Mouse (Mus musculus): Measurements from ENCODE around the gene Pef1. TPM values are rescaled to one million over a fixed set of nuclear protein-coding genes. Genes with fewer than 3 reads are reported as not detected.

Pef1 gene
- polyA plus RNA-seq, 1 experiment: 62.4 TPM

- Histone ChIP-seq H3ac (ENCODE audit: control insufficient read depth, insufficient read length) (no peak overlapping the region), H3K27me3 (ENCODE audit: control insufficient read depth, insufficient read depth, insufficient read length) (no peaks in the 10 kb centered on the region), H3K4me3 (no peak overlapping the region), H3K36me3 (ENCODE audit: control insufficient read depth, insufficient read depth) (no peaks in the 10 kb centered on the region), H3K79me2 (ENCODE audit: control insufficient read depth, insufficient read depth) (no peaks in the 10 kb centered on the region), H3K4me2 (ENCODE audit: low read depth) (no peak overlapping the region)
- TF ChIP-seq MYOD1 (IDR thresholded peaks at IDR 0.05; ENCODE audit: control insufficient read depth in 1 of 3, insufficient read length in 2 of 3, low read depth in 2 of 3) (no peak), USF1 (IDR thresholded peaks at IDR 0.05; ENCODE audit: low read depth) (no peak), TCF12 (IDR thresholded peaks at IDR 0.05; ENCODE audit: insufficient read depth, poor library complexity, severe bottlenecking) (no peak), POLR2AphosphoS2 (IDR thresholded peaks at IDR 0.05; ENCODE audit: insufficient read length, low read depth) (no peak), MAX (IDR thresholded peaks at IDR 0.05; ENCODE audit: low read depth) (no peak), TCF3 (IDR thresholded peaks at IDR 0.05; ENCODE audit: insufficient read length, low read depth) (no peak), E2F4 (IDR thresholded peaks at IDR 0.05; ENCODE audit: insufficient read depth) (no peak), MYOG (IDR thresholded peaks at IDR 0.05; ENCODE audit: control insufficient read depth in 1 of 3, insufficient read depth in 1 of 3, insufficient read length in 2 of 3, low read depth in 2 of 3) (no peak), REST (IDR thresholded peaks at IDR 0.05; ENCODE audit: insufficient read depth, insufficient read length) (no peak), SRF (IDR thresholded peaks at IDR 0.05; ENCODE audit: control insufficient read depth, insufficient read length, low read depth) (no peak), CEBPB (IDR thresholded peaks at IDR 0.05; ENCODE audit: insufficient read depth, poor library complexity, severe bottlenecking) (no peak), POLR2A (IDR thresholded peaks at IDR 0.05; ENCODE audit: insufficient read length, low read depth) (no peak)
Observed at GRCm38 (mm10) chr4:130079521-130079920, 22.8 kb upstream of the Pef1 start.

DNA sequence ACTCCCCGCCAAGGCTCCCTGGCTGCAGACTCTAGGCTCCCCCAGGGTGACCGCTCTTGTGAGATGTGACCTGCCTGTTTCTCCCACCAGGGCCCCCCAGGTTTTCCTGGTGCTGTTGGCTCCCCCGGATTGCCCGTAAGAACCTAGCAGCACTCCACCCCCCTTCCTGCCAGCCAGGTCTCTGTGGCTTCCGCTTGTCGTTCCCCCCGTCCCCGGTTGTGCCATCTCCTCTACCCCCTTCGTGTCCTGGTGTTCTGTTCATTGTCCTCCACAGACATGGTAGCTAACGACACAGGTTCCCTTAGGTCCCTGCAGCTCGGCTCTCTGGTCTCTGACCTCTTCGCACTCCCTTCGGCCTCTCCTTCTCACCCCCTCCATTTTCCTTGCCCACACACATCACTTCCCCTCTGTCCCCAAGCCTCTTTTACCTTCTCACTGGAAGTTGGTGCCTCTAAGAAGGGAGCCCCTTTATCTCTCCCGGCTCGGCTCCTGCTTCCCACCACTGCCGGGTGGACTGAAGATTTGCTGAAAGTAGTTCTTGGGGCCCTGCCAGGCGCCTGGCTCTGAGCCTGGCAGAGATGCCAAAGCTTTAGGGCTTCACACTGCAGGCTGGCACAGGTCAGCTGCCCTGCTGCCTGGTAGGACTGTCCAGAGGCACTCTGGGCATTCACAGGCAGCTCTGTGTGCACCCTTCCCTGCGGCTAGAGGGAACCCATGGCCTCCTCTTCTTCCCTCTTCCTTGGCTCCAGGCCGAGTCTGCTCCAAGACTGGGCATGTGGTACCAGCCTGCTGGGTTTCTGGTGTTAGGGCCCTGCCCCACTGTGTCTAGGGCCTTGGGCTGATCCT lies 20.8 kb upstream of the Pef1 start:
- no peak overlapping the region for H3K4me2 ChIP-seq (ENCODE audit: low read depth)
- H3ac ChIP-seq (ENCODE audit: control insufficient read depth, insufficient read length): no peak overlapping the region
- no peaks in the 10 kb centered on the region for H3K79me2 ChIP-seq (ENCODE audit: control insufficient read depth, insufficient read depth)
- H3K36me3 ChIP-seq (ENCODE audit: control insufficient read depth, insufficient read depth): no peaks in the 10 kb centered on the region
- H3K27me3 ChIP-seq (ENCODE audit: control insufficient read depth, insufficient read depth, insufficient read length): no peaks in the 10 kb centered on the region
- TF ChIP-seq POLR2A (IDR thresholded peaks at IDR 0.05; ENCODE audit: insufficient read length, low read depth) (no peak), POLR2AphosphoS2 (IDR thresholded peaks at IDR 0.05; ENCODE audit: insufficient read length, low read depth) (no peak), MAX (IDR thresholded peaks at IDR 0.05; ENCODE audit: low read depth) (no peak), MYOG (IDR thresholded peaks at IDR 0.05; ENCODE audit: control insufficient read depth in 1 of 3, insufficient read depth in 1 of 3, insufficient read length in 2 of 3, low read depth in 2 of 3) (peak in 1 of 3 experiments; percentile 9), TCF12 (IDR thresholded peaks at IDR 0.05; ENCODE audit: insufficient read depth, poor library complexity, severe bottlenecking) (no peak), USF1 (IDR thresholded peaks at IDR 0.05; ENCODE audit: low read depth) (no peak)
- no peak overlapping the region for H3K4me3 ChIP-seq

GRCm38 (mm10) chr4:130082211-130082610 lies 20.1 kb upstream of the Pef1 start:
- H3ac ChIP-seq (ENCODE audit: control insufficient read depth, insufficient read length): no peak overlapping the region
- H3K4me3 ChIP-seq: no peak overlapping the region
- no peaks in the 10 kb centered on the region for H3K79me2 ChIP-seq (ENCODE audit: control insufficient read depth, insufficient read depth)
- H3K27me3 ChIP-seq (ENCODE audit: control insufficient read depth, insufficient read depth, insufficient read length): no peaks in the 10 kb centered on the region
- H3K4me2 ChIP-seq (ENCODE audit: low read depth): no peak overlapping the region
- TF ChIP-seq MAX (IDR thresholded peaks at IDR 0.05; ENCODE audit: low read depth) (no peak), MYOG (IDR thresholded peaks at IDR 0.05; ENCODE audit: control insufficient read depth in 1 of 3, insufficient read depth in 1 of 3, insufficient read length in 2 of 3, low read depth in 2 of 3) (no peak), POLR2AphosphoS2 (IDR thresholded peaks at IDR 0.05; ENCODE audit: insufficient read length, low read depth) (no peak), USF1 (IDR thresholded peaks at IDR 0.05; ENCODE audit: low read depth) (no peak), TCF12 (IDR thresholded peaks at IDR 0.05; ENCODE audit: insufficient read depth, poor library complexity, severe bottlenecking) (no peak), SRF (IDR thresholded peaks at IDR 0.05; ENCODE audit: control insufficient read depth, insufficient read length, low read depth) (no peak), CEBPB (IDR thresholded peaks at IDR 0.05; ENCODE audit: insufficient read depth, poor library complexity, severe bottlenecking) (no peak)
- no peaks in the 10 kb centered on the region for H3K36me3 ChIP-seq (ENCODE audit: control insufficient read depth, insufficient read depth)

DNA sequence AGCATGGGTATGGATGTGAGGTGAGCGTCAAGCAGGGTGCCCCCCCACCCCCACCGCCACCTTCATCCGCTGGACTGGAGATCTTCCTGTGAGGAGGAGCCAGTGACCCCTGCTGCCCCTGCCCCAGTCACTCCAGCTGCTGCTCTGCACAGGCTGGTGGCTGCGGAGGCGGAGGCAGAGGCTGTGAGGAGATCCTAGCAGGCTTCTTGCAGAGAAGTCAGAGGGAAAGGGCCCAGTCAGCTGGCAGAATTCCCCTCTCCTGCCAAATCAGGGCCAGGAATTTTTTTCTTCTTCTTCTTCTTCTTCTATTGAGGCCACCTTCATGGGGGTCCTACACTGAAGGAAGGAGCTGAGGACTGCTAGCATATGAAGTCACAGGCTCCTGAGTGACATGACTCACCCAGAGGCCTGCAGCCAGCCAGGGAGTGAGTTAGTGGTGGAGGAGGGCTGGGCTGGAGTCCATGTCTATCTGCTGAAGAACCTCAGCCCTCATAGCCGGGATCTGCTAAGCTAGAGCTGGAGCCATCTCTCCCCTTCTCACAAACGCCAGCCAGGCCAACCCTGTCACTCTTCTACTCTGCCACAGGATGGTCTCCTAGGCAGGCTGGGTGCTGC lies 17.9 kb upstream of the Pef1 start:
- Histone ChIP-seq H3K79me2 (ENCODE audit: control insufficient read depth, insufficient read depth) (no peaks in the 10 kb centered on the region), H3K27me3 (ENCODE audit: control insufficient read depth, insufficient read depth, insufficient read length) (no peaks in the 10 kb centered on the region), H3ac (ENCODE audit: control insufficient read depth, insufficient read length) (no peak overlapping the region), H3K36me3 (ENCODE audit: control insufficient read depth, insufficient read depth) (no peaks in the 10 kb centered on the region), H3K4me2 (ENCODE audit: low read depth) (no peak overlapping the region), H3K4me3 (no peak overlapping the region)
- TF ChIP-seq MYOD1 (IDR thresholded peaks at IDR 0.05; ENCODE audit: control insufficient read depth in 1 of 3, insufficient read length in 2 of 3, low read depth in 2 of 3): peak in 1 of 3 experiments; percentile 16
- no peak for TF ChIP-seq MYOG (IDR thresholded peaks at IDR 0.05; ENCODE audit: control insufficient read depth in 1 of 3, insufficient read depth in 1 of 3, insufficient read length in 2 of 3, low read depth in 2 of 3)

- no peak overlapping the region for H3K4me3 ChIP-seq
- no peak overlapping the region for H3ac ChIP-seq (ENCODE audit: control insufficient read depth, insufficient read length)
- no peaks in the 10 kb centered on the region for H3K79me2 ChIP-seq (ENCODE audit: control insufficient read depth, insufficient read depth)
- TF ChIP-seq USF1 (IDR thresholded peaks at IDR 0.05; ENCODE audit: low read depth) (no peak), POLR2AphosphoS2 (IDR thresholded peaks at IDR 0.05; ENCODE audit: insufficient read length, low read depth) (no peak), MAX (IDR thresholded peaks at IDR 0.05; ENCODE audit: low read depth) (no peak), E2F4 (IDR thresholded peaks at IDR 0.05; ENCODE audit: insufficient read depth) (no peak), REST (IDR thresholded peaks at IDR 0.05; ENCODE audit: insufficient read depth, insufficient read length) (no peak), TCF3 (IDR thresholded peaks at IDR 0.05; ENCODE audit: insufficient read length, low read depth) (no peak), SRF (IDR thresholded peaks at IDR 0.05; ENCODE audit: control insufficient read depth, insufficient read length, low read depth) (no peak), POLR2A (IDR thresholded peaks at IDR 0.05; ENCODE audit: insufficient read length, low read depth) (no peak), MYOG (IDR thresholded peaks at IDR 0.05; ENCODE audit: control insufficient read depth in 1 of 3, insufficient read depth in 1 of 3, insufficient read length in 2 of 3, low read depth in 2 of 3) (no peak), TCF12 (IDR thresholded peaks at IDR 0.05; ENCODE audit: insufficient read depth, poor library complexity, severe bottlenecking) (no peak), CEBPB (IDR thresholded peaks at IDR 0.05; ENCODE audit: insufficient read depth, poor library complexity, severe bottlenecking) (no peak), MYOD1 (IDR thresholded peaks at IDR 0.05; ENCODE audit: control insufficient read depth in 1 of 3, insufficient read length in 2 of 3, low read depth in 2 of 3) (no peak)
- H3K27me3 ChIP-seq (ENCODE audit: control insufficient read depth, insufficient read depth, insufficient read length): no peaks in the 10 kb centered on the region
- H3K36me3 ChIP-seq (ENCODE audit: control insufficient read depth, insufficient read depth): no peaks in the 10 kb centered on the region
- no peak overlapping the region for H3K4me2 ChIP-seq (ENCODE audit: low read depth)
Observed at GRCm38 (mm10) chr4:130085246-130085820, 17.0 kb upstream of the Pef1 start.

All from myocyte (in vitro differentiated cells).